Mouse (Mus musculus): Measurements from ENCODE around the gene Oxt. TPM values are rescaled to one million over a fixed set of nuclear protein-coding genes. Genes with fewer than 3 reads are reported as not detected.
A peak's percentile ranks its signal among the peaks of the same experiment; 100 is the strongest.

The Oxt gene
- total RNA-seq, 2 experiments from 2014 or later = not detected

DNA sequence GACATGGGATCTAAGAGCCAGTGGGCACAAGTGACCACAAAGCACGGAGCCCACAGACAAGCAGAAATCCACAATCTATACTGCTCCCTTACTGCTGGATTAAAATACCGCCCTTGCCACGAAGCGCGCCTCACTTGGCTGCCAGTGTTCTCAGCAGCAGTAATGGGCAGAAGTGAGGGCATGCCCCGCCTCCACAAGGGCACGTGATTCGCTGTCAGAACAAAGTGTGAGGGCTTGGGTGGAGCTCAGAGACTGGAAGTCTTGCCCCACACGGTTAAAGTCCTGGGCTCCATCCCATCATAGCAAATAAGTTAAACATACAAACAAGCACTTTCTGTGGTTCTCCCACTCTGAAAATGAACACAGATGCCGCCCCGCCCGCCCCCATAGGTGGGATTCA lies 1.7 kb downstream of the Oxt start:
- DNase-seq (ENCODE audit: extremely low spot score in 1 of 2, low spot score in 1 of 2) = no peak

DNA sequence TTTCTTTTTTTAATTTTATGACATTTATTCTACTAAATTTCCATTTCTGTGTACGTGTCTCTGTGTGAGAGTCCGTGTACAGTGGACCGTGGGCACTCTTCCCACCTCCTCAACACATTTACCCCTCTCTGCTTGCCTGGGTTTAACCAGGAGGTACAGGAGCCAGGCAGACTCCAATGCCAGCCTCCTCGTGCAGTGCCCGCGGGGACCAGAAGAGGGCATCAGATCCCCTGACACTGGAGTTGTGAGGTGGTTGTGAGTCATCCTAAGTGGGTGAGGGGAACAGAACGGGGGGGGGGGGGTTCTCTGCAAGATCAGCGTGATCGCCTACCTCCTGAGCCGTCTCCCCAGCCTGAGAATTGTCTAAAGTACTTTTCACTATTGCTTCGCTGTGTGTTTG lies 2.2 kb downstream of the Oxt start:
- peak; percentile 60 to 78 for DNase-seq (ENCODE audit: extremely low spot score in 1 of 2, low spot score in 1 of 2)

DNA sequence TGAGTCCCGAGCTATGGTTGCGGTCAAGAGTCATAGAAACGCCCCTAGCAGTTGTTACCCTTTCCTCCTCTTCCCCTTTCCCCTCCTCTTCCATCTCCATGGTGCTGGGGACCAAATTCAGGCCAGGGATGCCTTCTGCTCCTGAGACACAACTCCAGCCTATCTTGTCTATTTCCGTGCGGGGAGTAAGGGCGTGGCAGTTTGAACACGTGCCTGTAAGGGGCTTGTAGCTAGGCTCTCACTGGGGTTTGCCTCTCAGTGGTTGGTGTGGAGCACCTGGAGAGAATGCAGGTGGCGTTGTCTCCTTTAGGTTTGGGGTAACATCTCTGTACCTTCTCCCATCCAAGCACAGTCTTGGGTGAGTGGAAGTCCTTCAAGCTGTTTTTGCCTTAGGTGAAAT lies 3.8 kb downstream of the Oxt start:
- DNase-seq (ENCODE audit: extremely low spot score in 1 of 2, low spot score in 1 of 2) = no peak

DNA sequence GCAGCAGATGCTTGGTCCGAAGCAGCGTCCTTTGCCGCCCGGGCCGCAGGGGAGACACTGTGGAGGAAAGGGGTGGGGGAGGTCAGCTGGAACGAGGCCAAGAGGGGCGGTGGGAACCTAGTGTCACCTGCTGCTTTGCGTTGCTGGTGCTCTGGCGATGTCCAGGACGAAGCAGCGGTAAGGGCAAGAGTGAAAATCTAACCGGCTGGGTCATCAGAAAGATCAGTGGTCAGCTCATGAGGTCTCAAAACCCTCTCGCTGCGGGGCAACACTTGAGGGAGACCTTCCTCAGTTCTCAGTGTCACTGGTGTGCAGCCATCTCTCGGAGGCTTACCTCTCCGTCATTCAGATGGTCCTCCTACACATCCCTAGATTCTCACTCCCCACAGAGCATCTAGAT lies 5.2 kb downstream of the Oxt start:
- no peak for DNase-seq (ENCODE audit: extremely low spot score in 1 of 2, low spot score in 1 of 2)

DNA sequence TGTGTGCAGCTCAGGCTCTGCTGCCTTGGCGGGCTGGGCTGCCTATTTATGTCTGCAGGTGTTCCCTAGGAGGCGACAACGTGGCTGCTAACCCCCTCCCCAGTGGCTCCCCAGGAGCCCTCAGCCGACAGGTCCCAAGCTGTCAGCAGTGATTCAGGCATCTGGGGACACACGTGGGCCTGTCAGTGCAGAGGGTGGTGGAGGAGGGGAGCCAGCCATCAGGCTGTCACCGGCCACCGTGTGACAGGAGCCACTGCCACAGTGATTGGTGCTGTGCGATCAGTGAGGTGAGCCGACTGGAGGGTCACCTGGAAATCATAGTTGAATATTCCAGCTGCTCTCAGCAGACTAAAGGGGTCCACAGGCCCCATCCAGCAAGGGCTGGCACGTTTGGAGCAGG lies 6.6 kb downstream of the Oxt start, which contains the start of gene Avp:
TSS of gene Avp (minus strand) at position 3 of the 400 bp plus-strand sequence.
- DNase-seq (ENCODE audit: extremely low spot score in 1 of 2, low spot score in 1 of 2) = no peak

DNA sequence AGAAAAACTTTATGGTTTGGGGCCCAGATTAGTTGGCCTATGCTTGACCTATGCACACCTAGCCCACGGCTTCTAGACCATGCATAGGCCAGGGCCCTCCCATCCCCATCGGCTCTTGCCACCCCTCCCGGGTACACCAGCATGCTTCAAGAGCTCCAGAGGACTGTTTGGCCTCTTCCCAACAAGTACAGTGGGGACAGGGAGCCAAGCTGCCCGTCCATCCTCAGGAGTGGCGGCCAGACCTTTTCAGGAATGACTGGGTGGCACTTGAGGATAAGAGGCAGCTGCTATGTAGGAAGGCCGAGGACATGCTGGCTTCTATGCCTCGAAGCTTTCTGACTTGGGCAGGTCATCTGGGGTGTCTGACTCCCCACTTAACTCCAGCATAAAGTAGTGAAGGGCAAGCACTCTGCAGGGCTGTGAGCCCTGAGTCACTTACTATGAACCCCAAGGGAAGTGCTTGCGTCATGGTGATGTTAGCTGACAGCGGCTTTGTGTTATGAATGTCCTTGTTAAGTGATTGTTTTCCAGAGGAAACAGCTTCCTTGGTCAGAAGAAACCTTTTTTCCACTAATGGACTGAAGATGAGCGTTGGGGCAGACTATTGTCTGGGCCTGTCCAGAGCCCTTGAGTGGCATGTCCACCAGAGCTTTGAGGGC lies 8.1 kb downstream of the Oxt start:
- no peak for DNase-seq (ENCODE audit: extremely low spot score in 1 of 2, low spot score in 1 of 2)

DNA sequence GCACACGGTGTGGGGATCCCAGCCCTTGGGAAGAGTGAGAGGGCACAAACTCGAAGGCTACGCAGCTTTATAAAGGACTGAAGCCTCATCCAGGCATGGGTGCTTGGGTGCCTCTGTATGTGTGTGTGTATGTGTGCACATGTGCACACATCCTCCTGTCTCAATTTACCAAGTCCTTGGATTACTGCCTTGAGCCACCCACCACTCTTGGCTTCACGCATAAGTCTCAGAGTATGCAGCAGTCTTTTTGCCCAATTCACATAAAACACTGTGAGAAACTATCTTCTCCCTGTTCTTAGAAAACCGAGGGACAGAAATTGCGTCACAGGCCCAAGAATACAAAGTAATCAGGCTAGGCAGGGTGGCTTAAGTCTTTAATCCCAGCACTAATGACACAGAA lies 10.0 kb downstream of the Oxt start:
- DNase-seq (ENCODE audit: extremely low spot score in 1 of 2, low spot score in 1 of 2) = no peak

DNA sequence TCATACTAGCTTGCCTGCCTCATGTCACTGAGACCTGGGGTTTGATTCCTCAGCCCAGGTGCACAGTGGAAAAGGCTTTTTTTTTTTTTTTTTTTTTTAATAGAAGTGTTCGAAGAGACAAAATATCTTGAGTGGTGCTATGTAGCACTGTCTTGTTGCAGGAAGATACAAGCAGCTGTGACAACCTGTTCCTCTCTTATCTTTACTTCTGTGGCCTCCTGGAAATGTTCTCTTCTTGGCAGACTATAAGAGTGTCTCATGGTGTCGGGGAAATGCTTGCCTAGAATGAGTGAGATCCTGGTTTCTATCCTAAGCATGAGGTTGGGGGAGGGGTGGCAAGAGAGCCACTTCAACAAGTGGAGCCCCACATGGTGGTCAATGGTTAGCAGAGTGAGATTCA lies 12.4 kb downstream of the Oxt start:
- DNase-seq (ENCODE audit: extremely low spot score in 1 of 2, low spot score in 1 of 2) = no peak

DNA sequence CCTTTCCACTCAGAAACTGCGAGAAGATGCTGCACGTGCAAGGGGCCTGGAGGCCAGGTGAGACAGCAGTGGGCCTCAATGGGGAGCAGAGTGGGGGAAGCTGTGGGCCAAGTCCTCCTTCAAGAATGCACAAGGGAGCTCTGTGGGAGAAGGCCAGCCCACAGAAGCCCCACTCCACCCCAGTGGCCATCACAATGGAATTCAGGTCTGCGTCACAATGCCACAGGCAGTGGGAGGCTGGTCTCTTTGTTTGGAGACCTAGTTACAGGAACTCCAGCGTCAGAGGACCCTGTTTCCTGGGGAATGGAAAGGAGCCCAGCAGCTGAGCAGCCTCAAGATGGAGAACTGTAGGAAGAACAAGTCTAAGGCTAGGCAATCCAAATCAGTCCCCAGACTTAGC lies 13.2 kb downstream of the Oxt start:
- DNase-seq (ENCODE audit: extremely low spot score in 1 of 2, low spot score in 1 of 2) = no peak

DNA sequence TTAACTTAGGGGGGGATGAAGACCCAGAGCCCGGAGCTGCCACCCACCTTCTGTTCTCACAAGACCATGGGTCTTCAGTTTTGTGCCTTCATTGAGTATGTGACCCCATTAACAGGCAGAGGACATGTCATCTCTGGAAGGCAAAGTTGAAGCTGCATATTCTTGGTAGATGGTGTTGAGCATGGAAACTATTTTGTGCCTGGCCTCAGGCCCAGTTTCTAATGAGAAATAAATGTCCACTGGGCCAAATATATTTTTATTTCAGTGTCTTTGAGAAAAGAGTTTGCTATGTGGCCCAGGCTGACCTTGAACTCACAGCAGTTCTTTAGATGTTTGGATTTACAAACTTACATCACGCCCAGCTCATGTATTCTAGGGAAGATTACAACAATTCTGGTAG lies 13.8 kb downstream of the Oxt start:
- no peak for DNase-seq (ENCODE audit: extremely low spot score in 1 of 2, low spot score in 1 of 2)

DNA sequence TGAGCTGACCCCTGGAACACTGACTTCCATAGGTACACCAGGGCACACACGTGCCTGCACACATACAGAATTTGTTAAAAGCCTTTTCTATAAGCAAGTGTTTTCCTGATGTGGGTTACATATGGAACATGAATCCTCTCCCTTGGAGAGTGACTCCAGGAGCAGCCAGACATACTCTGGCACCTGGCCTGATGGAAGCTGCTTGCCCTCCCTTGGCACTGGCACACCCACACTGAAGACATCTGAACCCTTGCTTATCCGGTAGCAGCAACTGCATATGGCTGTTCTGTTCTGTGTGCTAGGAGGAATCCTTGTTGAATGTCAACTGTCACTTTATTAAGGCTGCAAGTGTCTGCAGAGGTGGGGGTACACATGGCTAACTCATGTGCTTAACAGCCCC lies 15.0 kb downstream of the Oxt start:
- no peak for DNase-seq (ENCODE audit: extremely low spot score in 1 of 2, low spot score in 1 of 2)

DNA sequence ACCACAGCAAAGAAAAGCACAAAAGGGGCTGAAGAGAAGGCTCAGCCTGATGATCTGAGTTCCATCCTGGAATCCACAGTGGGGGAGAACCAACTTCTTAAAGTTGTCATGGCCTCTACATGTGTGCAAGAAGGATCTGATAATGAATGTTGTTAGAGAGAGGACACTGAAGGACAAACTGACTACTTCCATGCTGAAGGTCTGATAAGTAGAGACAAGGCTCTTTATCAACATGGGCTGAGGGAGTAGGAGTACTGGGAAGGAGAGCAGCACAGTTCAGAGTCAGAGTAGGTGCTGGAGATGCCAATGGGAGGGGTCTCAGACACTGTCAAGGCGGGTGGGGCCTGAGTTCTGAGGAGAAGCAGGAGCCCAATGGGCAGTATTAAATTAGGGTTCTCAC lies 19.6 kb downstream of the Oxt start:
- no peak for DNase-seq (ENCODE audit: extremely low spot score in 1 of 2, low spot score in 1 of 2)

DNA sequence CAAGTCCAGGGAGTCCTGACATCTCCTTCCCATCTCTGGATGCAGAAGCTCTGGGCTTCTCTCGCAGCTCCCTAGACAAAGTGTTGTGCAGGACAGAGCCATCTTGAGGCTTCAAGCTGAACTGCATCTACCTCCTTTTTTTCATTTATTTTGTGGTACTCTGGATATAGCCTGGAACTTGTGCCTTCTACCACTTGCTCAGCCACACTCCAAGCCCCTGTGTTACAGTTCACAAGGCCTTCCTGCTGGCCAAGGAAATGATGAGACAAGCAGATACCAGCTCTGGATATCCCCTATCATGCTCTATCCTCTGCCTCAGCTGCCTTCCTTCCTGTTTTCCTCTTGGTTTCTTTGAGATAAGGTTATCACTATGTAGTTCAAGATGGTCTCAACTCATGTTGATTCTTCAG lies 21.6 kb downstream of the Oxt start:
- DNase-seq (ENCODE audit: extremely low spot score in 1 of 2, low spot score in 1 of 2) = no peak

DNA sequence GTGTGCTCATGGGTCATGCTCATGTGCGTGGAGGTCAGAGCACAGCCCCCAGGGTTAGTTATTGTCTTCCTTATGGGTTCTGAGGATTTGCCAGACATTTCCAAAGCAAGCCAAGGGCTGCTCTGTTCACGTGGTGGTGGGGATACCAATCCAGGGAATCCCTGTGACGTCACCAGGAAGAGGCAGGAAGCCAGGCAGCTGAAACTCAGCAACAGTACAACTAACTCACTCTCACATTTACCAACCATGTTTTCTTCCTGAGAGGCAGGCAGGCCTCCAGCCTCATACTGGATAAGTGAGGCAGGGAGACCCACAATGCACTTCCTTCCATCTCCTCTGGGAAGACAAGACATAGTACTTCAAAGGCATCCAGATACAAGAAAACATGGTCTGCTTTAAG lies 22.4 kb downstream of the Oxt start:
- DNase-seq (ENCODE audit: extremely low spot score in 1 of 2, low spot score in 1 of 2) = no peak

DNA sequence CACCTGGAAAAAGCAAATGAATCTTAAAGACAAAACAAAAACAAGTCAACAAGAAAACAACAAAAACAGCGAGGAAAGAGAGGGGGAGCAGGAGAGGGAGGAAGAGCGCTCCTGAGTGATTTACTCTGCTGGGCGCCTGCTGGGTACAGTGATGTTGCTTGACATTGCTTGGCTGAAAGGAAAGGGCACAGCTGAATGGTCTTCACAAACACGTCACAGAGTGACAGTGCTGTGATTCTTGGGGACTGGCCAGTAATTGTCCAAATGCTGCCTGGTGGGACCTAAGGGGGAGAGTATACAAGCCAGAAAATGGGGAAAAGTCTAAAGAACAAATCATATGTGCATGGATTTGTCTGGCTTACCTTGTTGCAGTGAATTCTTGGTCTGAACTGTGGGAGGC lies 26.2 kb downstream of the Oxt start:
- no peak for DNase-seq (ENCODE audit: extremely low spot score in 1 of 2, low spot score in 1 of 2)

DNA sequence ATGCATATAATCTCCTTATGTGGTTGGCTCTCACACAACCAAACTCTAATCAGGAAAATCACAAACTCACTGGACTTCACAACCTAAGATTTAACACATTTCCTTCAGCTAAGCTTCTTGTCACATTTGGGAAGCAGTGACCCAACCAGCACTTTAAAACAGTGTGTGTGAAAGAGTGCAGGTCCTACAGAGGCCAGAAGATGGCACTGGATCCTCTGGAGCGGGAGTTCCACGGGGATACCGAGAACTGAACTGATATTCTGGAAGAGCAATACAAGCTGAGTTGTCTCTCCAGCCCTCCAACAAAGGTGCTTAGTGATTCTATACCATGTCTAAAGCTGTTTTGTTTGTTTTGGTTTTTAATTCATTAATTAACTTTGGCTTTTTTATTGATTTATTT lies 37.1 kb downstream of the Oxt start:
- DNase-seq (ENCODE audit: extremely low spot score in 1 of 2, low spot score in 1 of 2) = no peak

DNA sequence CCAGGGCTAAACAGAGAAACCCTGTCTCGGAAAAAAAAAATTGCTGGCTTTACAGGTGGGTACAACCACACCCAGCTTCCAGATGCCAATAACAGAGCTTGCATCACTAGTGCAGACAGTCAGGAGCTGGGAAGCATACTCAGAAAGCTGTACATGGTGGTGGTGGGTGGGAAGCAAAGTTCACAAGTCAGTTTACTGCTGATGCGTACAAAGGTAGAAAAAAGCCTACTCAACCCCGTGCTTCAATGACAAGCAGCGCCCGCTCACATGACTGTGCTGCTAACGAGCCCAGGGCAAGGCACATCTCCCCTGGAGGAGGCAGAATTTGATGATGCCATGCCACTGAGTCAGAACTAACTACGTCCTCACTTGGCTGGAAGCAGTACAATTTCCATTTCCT lies 43.0 kb downstream of the Oxt start:
- DNase-seq (ENCODE audit: extremely low spot score in 1 of 2, low spot score in 1 of 2) = no peak

Small RNAs within 50 kb of the gene (microRNA-seq; reads per million reads assigned to microRNA genes)
- gene Gm23876 = 0 reads per million in 2 experiments

Other genes starting within 250 kb of the Oxt start
- gene Cpxm1, start 178.6 kb upstream of the Oxt start, total RNA-seq (2021) = 1 to 10 TPM; 6.3 to 6.8 TPM
- not detected for gene Gm28372, start 170.9 kb upstream of the Oxt start, total RNA-seq (2021)
- not detected for gene 1700020A23Rik, start 170.9 kb upstream of the Oxt start, total RNA-seq (2021)
- gene Tmem239, start 169.7 kb upstream of the Oxt start, total RNA-seq (2021) = not detected
- 10 to 100 TPM; 91.6 to 95.2 TPM for gene Vps16, start 151.8 kb upstream of the Oxt start, total RNA-seq (2021)
- 10 to 100 TPM; 22.4 to 25.4 TPM for gene Pced1a, start 151.5 kb upstream of the Oxt start, total RNA-seq (2021)
- 100 to 1,000 TPM; 322 to 337 TPM for gene Ptpra, start 125.9 kb upstream of the Oxt start, total RNA-seq (2021)
- gene Mrps26, start 12.4 kb upstream of the Oxt start, total RNA-seq (2021) = 10 to 100 TPM; 89.4 to 97.0 TPM
- gene Avp, start 6.4 kb downstream of the Oxt start, total RNA-seq (2021) = 1 to 10 TPM; 1.5 to 2.1 TPM
- 1 to 10 TPM; 7.9 to 9.1 TPM for gene Fastkd5, start 53.9 kb downstream of the Oxt start, total RNA-seq (2021)
- gene Ubox5, start 53.9 kb downstream of the Oxt start, total RNA-seq (2021) = 1 to 10 TPM; 9.2 to 9.7 TPM
- gene Lzts3, start 66.6 kb downstream of the Oxt start, total RNA-seq (2021) = 100 to 1,000 TPM; 159 to 163 TPM
- gene Ddrgk1, start 88.5 kb downstream of the Oxt start, total RNA-seq (2021) = 10 to 100 TPM; 84.1 to 88.1 TPM
- gene Itpa, start 91.4 kb downstream of the Oxt start, total RNA-seq (2021) = 10 to 100 TPM; 34.8 to 41.4 TPM
- gene Slc4a11, start 121.3 kb downstream of the Oxt start, total RNA-seq (2021) = under 1 TPM; 0.23 to 0.57 TPM

All from layer of hippocampus, postnatal 25 days (tissue).